In the genomic region with DNA sequence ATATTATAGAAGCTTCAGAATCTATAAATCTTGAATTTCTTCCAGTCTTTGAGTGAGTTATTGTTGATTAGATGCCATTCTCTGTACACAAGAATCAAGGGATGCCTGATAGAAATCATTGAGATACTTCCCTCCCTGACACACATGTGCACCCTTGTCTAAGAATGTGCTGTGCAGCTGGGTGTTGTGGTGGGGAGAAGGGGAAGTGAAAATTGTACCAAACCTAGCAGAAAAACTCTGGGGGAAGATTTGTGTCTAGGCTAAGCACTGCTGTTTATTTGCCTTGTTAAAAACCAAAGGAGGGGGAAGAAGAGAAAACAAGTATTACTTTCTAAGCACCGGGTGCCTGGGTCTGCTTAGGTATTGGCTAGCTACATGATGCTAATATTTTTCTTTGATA, we compare ENCODE assay signal across 34 mouse cellular contexts. TPM values are rescaled to one million over a fixed set of nuclear protein-coding genes. Genes with fewer than 3 reads are reported as not detected.
DNase-seq lines count a peak whose midpoint lies in the region; ATAC-seq and TF ChIP-seq lines count a peak whose summit lies in the region.
"Had no signal": no experiment of that assay in that cellular context is flagged by ENCODE, and none has a peak within 500 bp of the region (broad histone marks: within the 10 kb centered on the region; RNA-seq: fewer than 3 reads in every experiment).

No protein-coding gene starts in this region.

- H3K4me1 ChIP-seq in CH12.LX (ENCODE audit: control insufficient read depth in 1 of 2, insufficient read depth in 2 of 2), result peaks cover 0 to 21% of the 10 kb centered on the region in 2 experiments; a peak in 2 of 4 replicates
- H3K4me1 ChIP-seq: embryonic facial prominence, embryonic 10.5 days; embryonic facial prominence, embryonic 15.5 days; forebrain, embryonic 12.5 days; hindbrain, embryonic 13.5 days; midbrain, embryonic 10.5 days; midbrain, embryonic 15.5 days; neural tube, embryonic 12.5 days; stomach, embryonic 15.5 days had no signal

- TF ChIP-seq EP300 in CH12.LX (IDR thresholded peaks at IDR 0.05; ENCODE audit: low read length), result peak; percentile 94

- H3K27me3 ChIP-seq in CH12.LX (replicated peaks), result no peaks in the 10 kb centered on the region
- H3K27me3 ChIP-seq: embryonic facial prominence, embryonic 15.5 days; forebrain, embryonic 12.5 days; hindbrain, embryonic 13.5 days; liver, embryonic 12.5 days; midbrain, embryonic 15.5 days; neural tube, embryonic 12.5 days; stomach, embryonic 15.5 days had no signal

- ATAC-seq in common myeloid progenitor, adult 5-6 weeks (replicated peaks; ENCODE audit: low read depth, poor library complexity, severe bottlenecking), result peak; percentile 92
- ATAC-seq in monocyte, adult 5-6 weeks (replicated peaks; ENCODE audit: insufficient number of reproducible peaks, low FRiP score, low TSS enrichment, poor library complexity, severe bottlenecking), result peak; percentile 63; the same call in 1 of the 2 replicates
- ATAC-seq: forebrain, postnatal 0 days; intestine, postnatal 0 days; liver, embryonic 12.5 days; liver, postnatal 0 days; lung, postnatal 0 days; midbrain, embryonic 15.5 days; Patski had no signal

- dilution Hi-C loops in CH12.LX (cut with MboI; ENCODE audit: extremely low pct_ligation_motif_present, extremely low pct_unique_long_range_greater_than_20kb, low sequenced_read_pairs), result no loop called here

- no peak overlapping the region for H3K4me2 ChIP-seq in CH12.LX (ENCODE audit: insufficient read depth, low read depth, poor library complexity, severe bottlenecking)
- H3K4me2 ChIP-seq: embryonic facial prominence, embryonic 15.5 days; forebrain, embryonic 12.5 days; heart, embryonic 11.5 days; hindbrain, embryonic 13.5 days; liver, embryonic 12.5 days; midbrain, embryonic 15.5 days; neural tube, embryonic 12.5 days; stomach, embryonic 15.5 days had no signal

- no peak for TF ChIP-seq POLR2A in CH12.LX (IDR thresholded peaks at IDR 0.05; ENCODE audit: low read depth, low read length)

- intact Hi-C loops in left cerebral cortex, postnatal 36 days (cut with DNase I), result no loop called here

- no peak overlapping the region for H3K4me3 ChIP-seq in CH12.LX (replicated peaks in 1 of 3; ENCODE audit: low read depth in 2 of 3, low read length in 2 of 3, poor library complexity in 1 of 3)
- H3K4me3 ChIP-seq: embryonic facial prominence, embryonic 10.5 days; embryonic facial prominence, embryonic 15.5 days; forebrain, embryonic 12.5 days; hindbrain, embryonic 13.5 days; left cerebral cortex, adult 2 months; liver, embryonic 12.5 days; midbrain, embryonic 10.5 days; midbrain, embryonic 15.5 days; myocyte; neural tube, embryonic 12.5 days; stomach, embryonic 15.5 days had no signal

- no peak for TF ChIP-seq RAD21 in CH12.LX (IDR thresholded peaks at IDR 0.05; ENCODE audit: low read depth, low read length)

- no peaks in the 10 kb centered on the region for H3K36me3 ChIP-seq in CH12.LX (replicated peaks in 1 of 2; ENCODE audit: control insufficient read depth in 1 of 2, insufficient read depth in 1 of 2, low read length in 1 of 2)
- H3K36me3 ChIP-seq: embryonic facial prominence, embryonic 10.5 days; embryonic facial prominence, embryonic 15.5 days; forebrain, embryonic 12.5 days; hindbrain, embryonic 13.5 days; liver, embryonic 12.5 days; midbrain, embryonic 10.5 days; midbrain, embryonic 15.5 days; neural tube, embryonic 12.5 days; stomach, embryonic 15.5 days had no signal

- peak; percentile 2 for DNase-seq in spleen, adult 12 weeks (ENCODE audit: low spot score)
- DNase-seq in spleen, postnatal 4 days (ENCODE audit: low spot score in 2 of 2), result no peak
- peak; percentile 74 for DNase-seq in CH12.LX (ENCODE audit: extremely low read depth)
- DNase-seq in left cerebral cortex, postnatal 36 days (ENCODE audit: low spot score in 2 of 2), result no peak
- DNase-seq in thymus, postnatal 4 days, result no peak
- DNase-seq in kidney, postnatal 14 days, result no peak
- DNase-seq: adrenal gland, postnatal 14 days; cerebellum, adult 18-20 months; cerebellum, postnatal 14 days; forebrain, postnatal 0 days; gastrocnemius, postnatal 10 days; heart, postnatal 36 days; kidney, adult 9 months; kidney, postnatal 25 days; left cerebral cortex, postnatal 4 days; liver, postnatal 0 days had no signal

- TF ChIP-seq CTCF in CH12.LX (conservative IDR thresholded peaks at IDR 0.05 in 1 of 2, IDR thresholded peaks at IDR 0.05 in 1 of 2; ENCODE audit: low read depth in 2 of 2, low read length in 2 of 2), result no peak

- in situ Hi-C loops in CH12.LX (cut with MboI; ENCODE audit: low pct_ligation_motif_present, low pct_unique_long_range_greater_than_20kb, low sequenced_read_pairs), result loop anchor here (25.0 kb wide), 1 partner anchor 207 kb away; no protein-coding TSS in a partner anchor

- no peaks in the 10 kb centered on the region for H3K9me3 ChIP-seq in CH12.LX (replicated peaks; ENCODE audit: low read length)
- H3K9me3 ChIP-seq: embryonic facial prominence, embryonic 10.5 days; embryonic facial prominence, embryonic 15.5 days; forebrain, embryonic 12.5 days; hindbrain, embryonic 13.5 days; liver, embryonic 12.5 days; midbrain, embryonic 10.5 days; midbrain, embryonic 15.5 days; neural tube, embryonic 12.5 days; stomach, embryonic 15.5 days had no signal

- H3K9ac ChIP-seq in CH12.LX (ENCODE audit: insufficient read depth, low read depth), result no peak overlapping the region
- H3K9ac ChIP-seq: embryonic facial prominence, embryonic 15.5 days; forebrain, embryonic 12.5 days; forebrain, postnatal 0 days; hindbrain, embryonic 13.5 days; liver, embryonic 12.5 days; liver, postnatal 0 days; midbrain, embryonic 15.5 days; neural tube, embryonic 12.5 days; stomach, embryonic 15.5 days had no signal

- H3K79me2 ChIP-seq in CH12.LX (replicated peaks; ENCODE audit: control insufficient read depth, extremely low read depth, insufficient read depth, poor library complexity, severe bottlenecking), result no peaks in the 10 kb centered on the region

- no peak overlapping the region for H3K27ac ChIP-seq in CH12.LX (ENCODE audit: insufficient read depth, low read depth)
- H3K27ac ChIP-seq: embryonic facial prominence, embryonic 10.5 days; embryonic facial prominence, embryonic 15.5 days; forebrain, embryonic 12.5 days; hindbrain, embryonic 13.5 days; left cerebral cortex, adult 2 months; liver, embryonic 12.5 days; macrophage; midbrain, embryonic 10.5 days; midbrain, embryonic 15.5 days; neural tube, embryonic 12.5 days; stomach, embryonic 15.5 days had no signal

TF ChIP-seq in CH12.LX, 34 proteins besides CTCF, POLR2A, EP300 and RAD21:
- TF ChIP-seq IRF4 (IDR thresholded peaks at IDR 0.05; ENCODE audit: low read depth, low read length), result peak; percentile 88
- peak; percentile 84 for TF ChIP-seq BHLHE40 (IDR thresholded peaks at IDR 0.05; ENCODE audit: low read depth, low read length)
- TF ChIP-seq MAX (IDR thresholded peaks at IDR 0.05; ENCODE audit: low read length), result peak; percentile 14; the same call in 1 of the 2 replicates
- peak; percentile 84 for TF ChIP-seq TCF12 (IDR thresholded peaks at IDR 0.05; ENCODE audit: low read depth, low read length)
- no peak for TF ChIP-seq NRF1 (IDR thresholded peaks at IDR 0.05; ENCODE audit: low read depth, low read length)
- TF ChIP-seq ZNF384 (IDR thresholded peaks at IDR 0.05; ENCODE audit: low read depth, low read length), result no peak
- 0 out of 2 replicates have a peak, but pooled peaks have one; percentile 20 for TF ChIP-seq MEF2A (IDR thresholded peaks at IDR 0.05; ENCODE audit: borderline replicate concordance, low read depth, low read length)
- peak; percentile 59; the same call in 1 of the 2 replicates for TF ChIP-seq ETS1 (conservative IDR thresholded peaks at IDR 0.05; ENCODE audit: low read depth, low read length)
- peak; percentile 88 for TF ChIP-seq MYC (IDR thresholded peaks at IDR 0.05; ENCODE audit: low read depth, low read length)
TF ChIP-seq in CH12.LX: peak in this region for 7.

RNA-seq across cellular contexts. Expression of a gene that starts 9.0 kb away (rescaled TPM):
- 34.7 and 34.9 TPM in 2 replicates for total RNA-seq in CH12.LX (2012; rRNA removed)
- 67.6 and 79.3 TPM in 2 replicates for total RNA-seq in CH12.LX (2014; rRNA removed)
- polyA plus RNA-seq in CH12.LX (2012; ENCODE audit: insufficient read length, low read depth), result 31.6 and 34.8 TPM in 2 replicates
- 28.2 and 29.0 TPM in 2 replicates for total RNA-seq in common myeloid progenitor, adult 5-6 weeks (2017)
- 81.6 to 136 TPM (median 123 TPM) in 3 replicates for total RNA-seq in monocyte, adult 5-6 weeks (2017)
- total RNA-seq in left cerebral cortex, postnatal 36 days (2021), result 10 to 100 TPM; 14.8 to 16.6 TPM

Comparison
In these comparisons a context has a peak if more than half of its experiments do, and no peak if none do; other contexts are left out.
1. DNase-seq: peak in spleen, adult 12 weeks (single experiment) and CH12.LX (single experiment); none in spleen, postnatal 4 days (0 of 2), left cerebral cortex, postnatal 36 days (0 of 2), thymus, postnatal 4 days (single experiment) and kidney, postnatal 14 days (single experiment).